Mouse (Mus musculus) liver, embryonic 11.5 days (tissue): ENCODE results near the gene Cd52. TPM values are rescaled to one million over a fixed set of nuclear protein-coding genes. Genes with fewer than 3 reads are reported as not detected.
A peak's percentile ranks its signal among the peaks of the same experiment; 100 is the strongest.

Experiments
- ATAC-seq: fragments of 200-750 bp; cut with Nextera tagmentation; replicated peaks from 2 replicates; pipeline ENCODE4 v1.8.0; 2017; ENCODE audit warnings: moderate number of reproducible peaks, mild to moderate bottlenecking, moderate TSS enrichment, moderate library complexity; ENCODE audit not compliant: low FRiP score
- DNase-seq: peaks from one replicate; pipeline ENCODE4 v3.0.0-alpha.2; 2017; ENCODE audit warnings: low spot score
- H3K27ac ChIP-seq: fragments of 300-500 bp; sonication (generic); 2 replicates; pipeline ENCODE4 v1.5.1; 2014; ENCODE audit warnings: mild to moderate bottlenecking, low read depth, low read length, control low read depth
- H3K27me3 ChIP-seq: fragments of 300-500 bp; sonication (generic); replicated peaks from 2 replicates; pipeline ENCODE4 v1.6.1; 2014; ENCODE audit warnings: low read length, mixed read lengths; ENCODE audit not compliant: control insufficient read depth, insufficient read depth
- H3K36me3 ChIP-seq: fragments of 300-500 bp; sonication (generic); 2 replicates; pipeline ENCODE4 v1.6.1; 2014; ENCODE audit warnings: mild to moderate bottlenecking, low read length, moderate library complexity, mixed read lengths; ENCODE audit not compliant: control insufficient read depth, insufficient read depth
- H3K4me1 ChIP-seq: fragments of 300-500 bp; sonication (generic); replicated peaks from 2 replicates; pipeline ENCODE4 v1.6.1; 2014; ENCODE audit warnings: low read length, mixed read lengths; ENCODE audit not compliant: control insufficient read depth, insufficient read depth
- H3K4me2 ChIP-seq: fragments of 300-500 bp; sonication (generic); 2 replicates; pipeline ENCODE4 v1.6.1; 2014; ENCODE audit warnings: mild to moderate bottlenecking, control low read depth, moderate library complexity
- H3K4me3 ChIP-seq: fragments of 300-500 bp; sonication (generic); 2 replicates; pipeline ENCODE4 v1.5.1; 2014; ENCODE audit warnings: low read depth, low read length, control low read depth
- H3K9ac ChIP-seq: fragments of 300-500 bp; sonication (generic); 2 replicates; pipeline ENCODE4 v1.6.1; 2014; ENCODE audit warnings: low read depth, low read length, control low read depth
- H3K9me3 ChIP-seq: fragments of 300-500 bp; sonication (generic); 2 replicates; pipeline ENCODE4 v1.6.1; 2016; ENCODE audit warnings: low read length, inconsistent platforms, mixed read lengths; ENCODE audit not compliant: control insufficient read depth
- WGBS: fragments of 180-500 bp; shearing (Covaris S2); extraction: QIAGEN DNeasy Blood & Tissue Kit; methylation state at CpG from one replicate; pipeline ENCODE4 v1.1.7; 2014; 5-methylcytosine and 5-hydroxymethylcytosine counted together
- polyA plus RNA-seq: library from polyadenylated mRNA; unstranded; fragments of >200 nt; fragmentation: Nextera tagmentation; extraction: Ambion mirVana; gene quantifications from 2 replicates; pipeline ENCODE4 v1.2.1, GENCODE M21; 2014

Cd52 gene
- polyA plus RNA-seq, 1 experiment from 2014 or later = 16.4 TPM

GRCm38 (mm10) chr4:134121571-134121970 lies 26.7 kb upstream of the Cd52 start:
- DNase-seq (no peak), ATAC-seq (no peak)
- Histone ChIP-seq H3K9me3 (no peaks in the 10 kb centered on the region), H3K4me3 (no peak overlapping the region), H3K36me3 (no peaks in the 10 kb centered on the region), H3K9ac (no peak overlapping the region; the same call in 1 of the 2 replicates), H3K27me3 (no peaks in the 10 kb centered on the region), H3K4me1 (peaks cover 30% of the 10 kb centered on the region), H3K4me2 (no peak overlapping the region), H3K27ac (no peak overlapping the region)
- 52% methylated on average over 4 of the region's 4 CpGs for WGBS

DNA sequence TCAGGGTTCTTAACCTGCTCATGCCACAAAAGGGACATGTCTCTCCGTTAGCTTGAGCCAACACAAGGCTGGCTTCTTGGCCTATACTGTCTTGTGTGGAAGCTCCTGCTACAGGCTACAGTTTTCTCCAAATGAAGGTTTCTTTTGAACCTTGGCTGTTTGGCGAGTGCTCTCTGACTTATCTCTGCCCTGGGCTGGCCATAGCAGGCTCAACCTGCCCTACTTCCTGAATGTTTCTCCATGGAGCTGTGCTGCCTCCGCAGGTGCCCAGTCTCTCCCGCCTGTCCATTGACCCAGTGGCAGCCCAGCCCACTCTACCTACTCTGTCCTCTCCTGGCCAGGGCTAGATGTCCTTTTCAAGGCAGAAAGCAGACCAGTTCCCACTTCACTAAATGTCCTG lies 26.0 kb upstream of the Cd52 start:
- DNase-seq (no peak), ATAC-seq (no peak)
- Histone ChIP-seq H3K27ac (no peak overlapping the region), H3K9me3 (no peaks in the 10 kb centered on the region), H3K4me2 (no peak overlapping the region), H3K4me1 (peaks cover 30% of the 10 kb centered on the region), H3K27me3 (no peaks in the 10 kb centered on the region), H3K4me3 (no peak overlapping the region), H3K9ac (no peak overlapping the region), H3K36me3 (no peaks in the 10 kb centered on the region)
- 51% methylated on average over 4 of the region's 4 CpGs for WGBS

DNA sequence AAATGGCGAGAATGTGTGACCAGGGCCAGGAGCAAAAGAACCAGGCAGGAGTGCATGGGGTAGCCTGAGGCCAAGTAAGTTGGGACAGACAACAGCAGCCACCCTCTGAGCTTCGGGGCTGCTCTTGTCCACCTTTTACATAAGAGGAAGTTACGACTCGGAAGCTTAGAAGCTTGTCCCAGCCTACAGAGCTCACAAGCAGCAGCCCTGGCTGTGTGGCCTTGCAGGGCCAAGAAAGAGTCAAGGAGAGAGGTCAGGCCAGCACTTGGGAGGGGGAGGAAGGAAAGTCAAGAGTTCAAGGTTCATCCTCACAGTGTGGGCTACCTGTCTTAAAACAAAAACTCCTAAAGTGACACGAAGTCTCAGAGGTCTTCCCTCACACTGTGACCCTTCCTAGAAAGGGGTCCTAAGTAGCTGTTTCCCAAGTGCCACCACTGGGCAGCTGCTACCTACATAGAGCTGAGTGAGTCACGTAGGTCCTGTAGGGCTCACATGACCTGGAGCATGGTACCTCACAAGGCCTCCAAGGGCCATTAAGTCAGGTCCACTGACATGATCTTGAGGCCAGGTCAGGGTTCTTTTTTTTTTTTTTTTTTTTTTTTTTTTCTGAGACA lies 25.4 kb upstream of the Cd52 start:
- peak overlapping the region; percentile 13; the same call in 1 of the 2 replicates for H3K27ac ChIP-seq
- DNase-seq (no peak), ATAC-seq (no peak)
- H3K27me3 ChIP-seq = no peaks in the 10 kb centered on the region
- WGBS = 66% methylated on average over 6 of the region's 6 CpGs
- H3K9ac ChIP-seq = no peak overlapping the region
- no peak overlapping the region for H3K4me2 ChIP-seq
- peaks cover 30% of the 10 kb centered on the region for H3K4me1 ChIP-seq
- no peak overlapping the region for H3K4me3 ChIP-seq
- H3K36me3 ChIP-seq = no peaks in the 10 kb centered on the region
- no peaks in the 10 kb centered on the region for H3K9me3 ChIP-seq

DNA sequence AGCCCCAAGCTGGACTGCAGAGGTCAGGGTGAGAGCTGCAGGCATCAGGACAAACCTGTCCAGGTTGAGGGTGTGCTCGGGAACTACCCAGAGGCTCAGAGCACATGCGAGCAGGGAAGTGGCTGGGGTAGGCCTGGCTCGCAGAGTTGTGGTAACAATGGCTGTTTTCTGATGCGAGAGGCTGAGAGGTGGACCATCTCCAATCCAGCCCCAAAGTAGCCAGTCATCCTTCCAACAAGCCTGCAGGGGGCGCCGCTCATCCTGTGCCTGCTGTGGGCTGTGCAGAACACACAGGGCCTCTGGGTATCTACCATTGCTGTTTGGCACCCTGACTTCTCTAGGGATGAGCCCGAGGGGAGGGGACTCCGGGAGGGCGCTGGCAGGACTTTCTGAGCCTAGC lies 24.8 kb upstream of the Cd52 start:
- no peaks in the 10 kb centered on the region for H3K9me3 ChIP-seq
- no peaks in the 10 kb centered on the region for H3K36me3 ChIP-seq
- DNase-seq = peak; percentile 63
- no peak overlapping the region for H3K4me2 ChIP-seq
- H3K4me3 ChIP-seq = no peak overlapping the region
- H3K4me1 ChIP-seq = peaks cover 30% of the 10 kb centered on the region
- no peak overlapping the region for H3K27ac ChIP-seq
- no peaks in the 10 kb centered on the region for H3K27me3 ChIP-seq
- no peak overlapping the region for H3K9ac ChIP-seq
- ATAC-seq = no peak
- 63% methylated on average over 9 of the region's 9 CpGs for WGBS

GRCm38 (mm10) chr4:134119042-134119441 lies 24.2 kb upstream of the Cd52 start:
- 60% methylated on average over 5 of the region's 5 CpGs for WGBS
- Histone ChIP-seq H3K27me3 (no peaks in the 10 kb centered on the region), H3K36me3 (no peaks in the 10 kb centered on the region), H3K4me1 (peaks cover 24% of the 10 kb centered on the region), H3K4me3 (no peak overlapping the region), H3K27ac (no peak overlapping the region), H3K9ac (no peak overlapping the region), H3K4me2 (no peak overlapping the region), H3K9me3 (no peaks in the 10 kb centered on the region)
- DNase-seq = no peak
- ATAC-seq = no peak

GRCm38 (mm10) chr4:134118126-134118800 lies 23.4 kb upstream of the Cd52 start:
- Histone ChIP-seq H3K4me3 (no peak overlapping the region), H3K4me1 (peaks cover 23% of the 10 kb centered on the region), H3K9ac (no peak overlapping the region; the same call in 1 of the 2 replicates), H3K4me2 (no peak overlapping the region), H3K9me3 (no peaks in the 10 kb centered on the region), H3K27ac (peak overlapping the region; percentile 54; the same call in 1 of the 2 replicates), H3K27me3 (no peaks in the 10 kb centered on the region), H3K36me3 (no peaks in the 10 kb centered on the region)
- no peak; the same call in 1 of the 2 replicates for ATAC-seq
- DNase-seq = no peak
- 53% methylated on average over 14 of the region's 14 CpGs for WGBS

DNA sequence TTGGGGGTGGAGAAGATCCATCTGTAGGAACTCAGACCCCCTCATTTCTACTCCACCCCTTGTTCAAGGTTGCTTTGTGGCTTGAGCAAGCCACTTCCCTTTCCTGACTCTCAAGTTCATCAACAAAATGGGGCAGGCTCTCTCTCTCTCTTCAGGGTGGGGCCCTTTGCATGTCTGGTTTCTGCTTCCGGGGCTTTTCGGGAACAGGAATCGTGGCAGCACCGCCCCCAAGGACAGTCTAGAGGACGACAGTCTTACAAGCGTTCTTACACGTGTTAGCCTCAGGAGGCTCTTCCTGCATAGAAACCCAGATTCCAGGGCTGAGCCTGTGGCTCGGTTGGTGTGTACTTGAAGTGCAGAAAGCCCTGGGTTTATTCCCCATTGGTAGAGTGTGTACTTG lies 22.1 kb upstream of the Cd52 start:
- Histone ChIP-seq H3K36me3 (no peaks in the 10 kb centered on the region), H3K4me2 (peak overlapping the region; percentile 7; the same call in 1 of the 2 replicates), H3K4me3 (no peak overlapping the region), H3K27me3 (no peaks in the 10 kb centered on the region), H3K27ac (peak overlapping the region; percentile 54), H3K4me1 (peaks cover 32% of the 10 kb centered on the region), H3K9me3 (no peaks in the 10 kb centered on the region), H3K9ac (no peak overlapping the region)
- WGBS = 49% methylated on average over 8 of the region's 8 CpGs
- no peak for ATAC-seq
- no peak for DNase-seq

DNA sequence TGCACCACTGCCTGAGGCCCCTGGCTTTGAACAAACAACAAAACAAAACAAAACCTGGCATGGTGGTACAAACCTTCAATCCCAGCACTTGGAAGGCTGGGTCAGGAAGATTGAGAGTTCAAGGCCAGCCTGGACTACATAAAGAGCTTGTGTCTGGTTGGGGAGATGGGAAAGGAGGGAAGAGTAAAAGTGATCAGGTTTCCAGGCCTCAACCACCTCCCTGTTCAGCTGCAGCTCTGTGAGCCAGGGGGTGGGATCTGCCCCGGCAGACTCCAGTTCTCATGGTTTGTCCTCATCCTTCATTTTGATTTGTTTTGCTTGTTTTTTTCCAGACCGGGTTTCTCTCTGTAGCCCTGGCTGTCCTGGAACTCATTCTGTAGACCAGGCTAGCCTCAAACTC lies 21.6 kb upstream of the Cd52 start:
- Histone ChIP-seq H3K27ac (peak overlapping the region; percentile 54; the same call in 1 of the 2 replicates), H3K9ac (no peak overlapping the region)

More for the DNA sequence above, 21.6 kb upstream of the Cd52 start:
- Histone ChIP-seq H3K36me3 (no peaks in the 10 kb centered on the region), H3K9me3 (no peaks in the 10 kb centered on the region), H3K4me3 (no peak overlapping the region), H3K4me2 (no peak overlapping the region), H3K27me3 (no peaks in the 10 kb centered on the region), H3K4me1 (peaks cover 37% of the 10 kb centered on the region)
- ATAC-seq (no peak), DNase-seq (no peak)
- WGBS = 72% methylated on average over 2 of the region's 2 CpGs
